Mouse (Mus musculus) liver, embryonic 14.5 days (tissue): Measurements from ENCODE around the gene Itga10. TPM values are rescaled to one million over a fixed set of nuclear protein-coding genes. Genes with fewer than 3 reads are reported as not detected.

Source experiments
- ATAC-seq: fragments of 200-750 bp; cut with Nextera tagmentation; 2 replicates; pipeline ENCODE4 v1.8.0; 2017; ENCODE audit warnings: moderate number of reproducible peaks, mild to moderate bottlenecking, moderate library complexity; ENCODE audit not compliant: insufficient read depth
- DNase-seq, 3 experiments: peaks; one replicate each; pipeline ENCODE4 v3.0.0-alpha.2; 2012 to 2013; ENCODE audit warnings: low read depth in 3 of 3, low spot score in 3 of 3
- H3K27ac ChIP-seq: fragments of 300-500 bp; sonication (generic); 2 replicates; pipeline ENCODE4 v1.5.1; 2014; ENCODE audit warnings: moderate library complexity, mild to moderate bottlenecking, control low read depth, inconsistent platforms
- H3K27me3 ChIP-seq: fragments of 300-500 bp; sonication (generic); 2 replicates; pipeline ENCODE4 v1.6.1; 2014; ENCODE audit warnings: mild to moderate bottlenecking, low read length, moderate library complexity; ENCODE audit not compliant: control insufficient read depth, insufficient read depth
- H3K36me3 ChIP-seq: fragments of 300-500 bp; sonication (generic); replicated peaks from 2 replicates; pipeline ENCODE4 v1.6.1; 2014; ENCODE audit warnings: low read depth; ENCODE audit not compliant: control insufficient read depth, insufficient read depth
- H3K4me1 ChIP-seq, 2 experiments: fragments of 200-500 bp in 1 of 2; fragments of 300-500 bp in 1 of 2; sonication (generic) in 1 of 2; replicated peaks; 2 replicates each; pipeline ENCODE4 v1.6.1; 2012 to 2014; ENCODE audit warnings: antibody characterized with exemption in 1 of 2, inconsistent platforms in 1 of 2, low read length in 1 of 2; ENCODE audit not compliant: control insufficient read depth in 2 of 2, insufficient read depth in 2 of 2
- H3K4me2 ChIP-seq: fragments of 300-500 bp; sonication (generic); 2 replicates; pipeline ENCODE4 v1.6.1; 2014; ENCODE audit warnings: low read depth, mild to moderate bottlenecking, control low read depth, moderate library complexity
- H3K4me3 ChIP-seq, 2 experiments: fragments of 200-500 bp in 1 of 2; fragments of 300-500 bp in 1 of 2; sonication (generic) in 1 of 2; 2 replicates each; pipeline ENCODE4 v1.5.1; 2012 to 2014; ENCODE audit warnings: low read depth in 2 of 2, low read length in 2 of 2, mild to moderate bottlenecking in 2 of 2, control low read depth in 1 of 2, inconsistent platforms in 1 of 2, moderate library complexity in 1 of 2; ENCODE audit not compliant: insufficient read depth in 1 of 2
- H3K9ac ChIP-seq: fragments of 300-500 bp; sonication (generic); replicated peaks from 2 replicates; pipeline ENCODE4 v1.6.1; 2014; ENCODE audit warnings: mild to moderate bottlenecking, control low read depth, moderate library complexity
- H3K9me3 ChIP-seq: fragments of 300-500 bp; sonication (generic); 2 replicates; pipeline ENCODE4 v1.6.1; 2016; ENCODE audit warnings: low read length, mixed read lengths; ENCODE audit not compliant: control insufficient read depth
- CTCF ChIP-seq: IDR thresholded peaks from 2 replicates; pipeline ENCODE4 v1.5.1; 2016; ENCODE audit warnings: antibody characterized with exemption, low read depth, control low read depth
- EP300 ChIP-seq: IDR thresholded peaks from 2 replicates; pipeline ENCODE4 v1.6.1; 2016; ENCODE audit warnings: antibody characterized with exemption, low read depth
- WGBS: fragments of 180-500 bp; shearing (Covaris S2); extraction: QIAGEN DNeasy Blood & Tissue Kit; methylation state at CpG from one replicate; pipeline ENCODE4 v1.1.7; 2014; ENCODE audit not compliant: insufficient replicate concordance; 5-methylcytosine and 5-hydroxymethylcytosine counted together
- polyA plus RNA-seq, 2 experiments: library from polyadenylated mRNA; depleted of rRNA in 1 of 2; stranded (reverse) in 1 of 2; unstranded in 1 of 2; fragments of >200 nt; fragmentation: Nextera tagmentation in 1 of 2; extraction: Ambion mirVana in 1 of 2; gene quantifications; 2 replicates each; pipeline versions ENCODE4 v1.2.1 to v1.2.3; 2012 to 2014

The Itga10 gene
- polyA plus RNA-seq, 2 experiments, result 0.05 to 0.47 TPM

DNA sequence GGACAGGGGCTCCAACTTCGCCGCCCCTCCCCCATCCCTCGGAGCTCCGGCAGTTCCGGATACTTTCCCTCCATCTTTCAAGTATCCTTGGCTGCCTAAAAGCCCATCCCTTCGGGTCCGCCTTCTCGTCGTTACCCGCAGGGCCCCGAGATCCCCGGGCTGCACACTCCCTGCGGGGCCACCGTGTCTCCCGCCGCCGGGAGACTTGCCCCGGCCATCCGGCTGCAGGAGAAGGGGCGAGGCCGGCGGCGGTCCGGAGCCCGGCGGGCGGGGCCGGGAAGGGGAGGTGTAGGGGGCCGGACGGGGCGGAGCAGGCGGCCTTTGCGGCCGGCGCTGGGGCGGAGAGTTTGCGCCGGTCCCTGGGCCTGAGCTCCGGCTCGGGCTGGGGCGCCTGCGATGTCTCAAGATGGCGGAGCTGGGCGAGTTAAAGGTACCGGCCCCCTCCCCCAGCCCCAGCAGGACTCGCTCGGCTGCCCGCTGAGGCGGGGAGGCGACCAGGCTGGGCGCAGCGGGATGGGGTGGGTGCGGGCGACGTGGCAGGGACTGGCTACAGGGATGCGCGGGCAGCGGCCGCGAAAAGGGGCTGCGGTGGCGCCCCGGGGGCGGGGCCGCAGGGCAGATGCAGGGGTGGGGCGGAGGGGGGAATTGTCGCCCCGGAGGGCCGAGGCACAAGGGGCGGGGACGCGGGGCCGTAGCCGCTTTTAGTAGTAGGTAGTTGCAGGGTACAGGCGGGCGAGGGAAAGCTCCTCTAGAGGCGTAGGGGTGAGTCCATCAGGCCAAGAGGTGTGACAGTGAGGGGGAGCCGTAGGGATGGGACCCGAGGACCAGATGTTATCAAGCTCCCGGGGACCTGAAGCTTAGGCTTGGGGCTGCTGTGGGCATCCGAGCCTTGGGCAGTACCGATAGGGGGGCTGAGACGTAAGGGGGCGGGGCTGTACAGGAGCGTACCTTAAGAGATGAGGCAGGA, 51.7 kb downstream of the Itga10 start:
- Histone ChIP-seq H3K36me3 (no peaks in the 10 kb centered on the region), H3K27me3 (no peaks in the 10 kb centered on the region), H3K4me3 (peak overlapping the region; percentile 79 to 93), H3K4me1 (peaks cover 4 to 8% of the 10 kb centered on the region in 2 experiments), H3K9me3 (no peaks in the 10 kb centered on the region), H3K27ac (peak overlapping the region; percentile 40; the same call in 1 of the 2 replicates), H3K9ac (peak overlapping the region; percentile 82), H3K4me2 (peak overlapping the region; percentile 96)
- under 1% methylated on average over 85 of the region's 85 CpGs for WGBS
- ATAC-seq (peak; percentile 90), DNase-seq (peak; percentile 69 to 70 (median 69))
- TF ChIP-seq CTCF (0 out of 2 replicates have a peak, but pooled peaks have one; percentile 12), EP300 (no peak)

DNA sequence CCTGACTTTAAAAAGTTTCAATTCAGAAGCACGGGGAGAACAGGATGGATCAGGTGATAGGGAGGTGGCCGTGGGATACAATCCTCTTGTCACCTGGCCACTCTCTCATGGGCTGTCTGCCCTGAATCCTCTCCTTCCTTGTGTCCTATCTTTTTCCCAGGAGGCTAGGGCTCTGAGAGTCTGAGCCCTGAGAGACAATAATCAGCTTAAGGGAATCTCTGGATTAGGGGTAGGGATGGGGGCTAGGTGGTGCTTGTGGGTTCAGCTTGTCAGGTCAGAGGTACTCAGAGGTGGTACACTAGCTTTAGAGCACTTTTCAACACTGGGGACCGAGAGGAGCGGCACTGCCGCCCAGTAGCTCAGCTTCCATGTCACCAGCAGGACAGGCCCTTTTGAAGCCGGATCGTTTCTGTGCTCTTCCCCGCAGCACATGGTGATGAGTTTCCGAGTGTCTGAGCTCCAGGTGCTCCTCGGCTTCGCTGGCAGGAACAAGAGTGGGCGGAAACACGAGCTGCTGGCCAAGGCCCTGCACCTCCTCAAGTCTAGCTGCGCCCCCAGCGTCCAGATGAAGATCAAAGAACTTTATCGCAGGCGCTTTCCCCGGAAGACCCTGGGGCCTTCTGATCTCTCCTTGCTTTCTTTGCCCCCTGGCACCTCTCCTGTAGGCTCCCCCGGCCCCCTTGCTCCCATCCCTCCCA, 53.8 kb downstream of the Itga10 start:
- DNase-seq (no peak), ATAC-seq (no peak)
- 76% methylated on average over 19 of the region's 19 CpGs for WGBS
- H3K4me1 ChIP-seq, result peaks cover 4 to 8% of the 10 kb centered on the region in 2 experiments
- no peaks in the 10 kb centered on the region for H3K27me3 ChIP-seq
- H3K4me2 ChIP-seq, result no peak overlapping the region
- no peak overlapping the region for H3K4me3 ChIP-seq
- no peak overlapping the region for H3K9ac ChIP-seq
- TF ChIP-seq CTCF (no peak), EP300 (no peak)
- H3K9me3 ChIP-seq, result no peaks in the 10 kb centered on the region
- H3K27ac ChIP-seq, result no peak overlapping the region
- no peaks in the 10 kb centered on the region for H3K36me3 ChIP-seq

DNA sequence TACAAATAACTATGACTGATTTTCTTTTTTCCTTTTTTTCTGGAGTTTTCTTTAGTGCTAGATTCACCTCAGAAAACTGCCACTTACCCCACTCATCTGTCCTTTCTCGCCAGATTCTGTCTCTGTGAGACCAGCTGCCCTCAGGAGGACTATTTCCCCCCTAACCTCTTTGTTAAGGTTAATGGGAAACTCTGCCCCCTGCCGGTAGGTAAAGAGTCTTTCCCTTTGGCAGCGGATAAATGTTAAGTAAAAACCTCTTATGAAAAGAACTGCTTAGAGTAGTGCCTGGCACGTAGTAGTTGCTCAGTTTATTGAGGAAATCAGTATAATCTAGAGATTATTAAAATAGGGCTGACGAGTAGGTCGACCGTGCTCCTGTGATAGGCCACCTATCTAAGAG, 55.0 kb downstream of the Itga10 start:
- H3K36me3 ChIP-seq, result no peaks in the 10 kb centered on the region
- H3K27ac ChIP-seq, result no peak overlapping the region
- ATAC-seq (no peak), DNase-seq (peak; percentile 28 to 39 (median 32))
- H3K27me3 ChIP-seq, result no peaks in the 10 kb centered on the region
- 41% methylated on average over 7 of the region's 7 CpGs for WGBS
- H3K9me3 ChIP-seq, result no peaks in the 10 kb centered on the region
- no peak overlapping the region for H3K4me2 ChIP-seq
- H3K9ac ChIP-seq, result no peak overlapping the region
- TF ChIP-seq CTCF, result peak; percentile 62
- no peak for TF ChIP-seq EP300
- no peak overlapping the region for H3K4me3 ChIP-seq
- peaks cover 4 to 8% of the 10 kb centered on the region in 2 experiments for H3K4me1 ChIP-seq

DNA sequence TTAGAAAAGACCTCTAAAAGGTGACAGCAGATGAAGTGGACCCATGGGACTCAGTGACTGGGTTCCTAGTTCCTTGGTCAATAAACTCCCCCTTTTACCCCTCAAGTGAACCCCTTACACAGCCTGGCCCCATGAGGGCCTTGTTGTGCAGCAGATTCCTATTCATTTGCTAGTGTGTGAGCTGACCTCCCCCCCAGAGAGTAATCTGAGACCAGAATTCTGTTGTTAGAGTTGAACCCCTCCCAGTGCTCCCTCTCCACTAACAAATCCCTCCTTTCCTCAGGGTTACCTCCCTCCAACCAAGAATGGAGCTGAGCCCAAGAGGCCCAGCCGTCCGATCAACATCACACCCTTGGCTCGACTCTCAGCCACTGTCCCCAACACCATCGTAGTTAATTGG, 55.6 kb downstream of the Itga10 start:
- H3K27me3 ChIP-seq, result no peaks in the 10 kb centered on the region
- no peak for ATAC-seq
- DNase-seq, result no peak
- H3K4me2 ChIP-seq, result no peak overlapping the region
- H3K4me1 ChIP-seq, result peaks cover 4 to 5% of the 10 kb centered on the region in 2 experiments
- TF ChIP-seq EP300, result no peak
- no peak for TF ChIP-seq CTCF
- no peak overlapping the region for H3K27ac ChIP-seq
- 79% methylated on average over 4 of the region's 4 CpGs for WGBS
- no peaks in the 10 kb centered on the region for H3K9me3 ChIP-seq
- H3K9ac ChIP-seq, result no peak overlapping the region
- no peak overlapping the region for H3K4me3 ChIP-seq
- H3K36me3 ChIP-seq, result no peaks in the 10 kb centered on the region

DNA sequence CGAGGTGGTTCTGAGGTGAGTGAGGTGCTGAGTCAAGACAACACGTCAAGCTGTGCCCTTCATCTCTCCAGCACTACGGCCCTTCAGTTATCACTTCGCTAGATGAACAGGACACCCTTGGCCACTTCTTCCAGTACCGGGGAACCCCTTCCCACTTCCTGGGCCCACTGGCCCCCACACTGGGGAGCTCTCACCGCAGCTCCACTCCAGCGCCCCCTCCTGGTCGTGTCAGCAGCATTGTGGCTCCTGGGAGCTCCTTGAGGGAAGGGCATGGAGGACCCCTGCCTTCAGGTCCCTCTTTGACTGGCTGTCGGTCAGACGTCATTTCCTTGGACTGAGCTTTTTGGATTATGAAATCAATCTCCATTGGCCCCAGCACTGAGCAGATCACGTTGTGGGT, 59.4 kb downstream of the Itga10 start:
- 58% methylated on average over 11 of the region's 11 CpGs for WGBS
- no peak overlapping the region for H3K4me3 ChIP-seq
- ATAC-seq (no peak), DNase-seq (no peak)
- no peaks in the 10 kb centered on the region for H3K4me1 ChIP-seq
- no peaks in the 10 kb centered on the region for H3K36me3 ChIP-seq
- TF ChIP-seq EP300 (no peak), CTCF (peak; percentile 71)
- no peak overlapping the region for H3K9ac ChIP-seq
- H3K27me3 ChIP-seq, result peaks cover 7% of the 10 kb centered on the region; the same call in 1 of the 2 replicates
- H3K9me3 ChIP-seq, result no peaks in the 10 kb centered on the region
- no peak overlapping the region for H3K27ac ChIP-seq
- H3K4me2 ChIP-seq, result no peak overlapping the region
